Mouse (Mus musculus) natural killer cell, adult 2 months (primary cell): ENCODE measurements around the gene Pgm5.

Experiments
- DNase-seq, 2 experiments: peaks; one replicate each; pipeline ENCODE4 v3.0.0; 2022; ENCODE audit warnings: low spot score in 2 of 2

Pgm5 gene

GRCm38 (mm10) chr19:24667527-24667926, 194.1 kb downstream of the Pgm5 start:
- no peak for DNase-seq

- DNase-seq, result no peak
These were observed 195.9 kb downstream of the Pgm5 start for GRCm38 (mm10) chr19:24665771-24666170.

DNA sequence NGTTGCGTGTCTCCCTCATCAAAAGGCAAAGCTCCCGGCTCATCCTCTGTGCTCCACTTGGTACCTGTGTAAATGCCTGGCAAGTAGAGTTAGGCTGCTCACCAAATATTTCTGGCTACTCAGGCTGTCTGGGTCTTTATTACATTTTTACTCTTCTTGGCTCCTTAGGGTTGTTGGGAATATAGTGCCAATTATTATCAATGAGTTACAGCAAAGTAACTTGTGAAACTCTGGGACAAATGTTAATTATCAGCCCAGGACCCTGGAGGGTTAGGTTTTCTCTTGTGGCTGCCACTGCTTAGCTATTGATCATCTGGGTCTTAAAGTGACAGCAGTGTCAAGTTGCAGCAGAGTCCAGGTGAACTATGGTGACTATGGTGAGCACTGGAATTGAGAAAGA, 199.3 kb downstream of the Pgm5 start:
- no peak for DNase-seq

DNA sequence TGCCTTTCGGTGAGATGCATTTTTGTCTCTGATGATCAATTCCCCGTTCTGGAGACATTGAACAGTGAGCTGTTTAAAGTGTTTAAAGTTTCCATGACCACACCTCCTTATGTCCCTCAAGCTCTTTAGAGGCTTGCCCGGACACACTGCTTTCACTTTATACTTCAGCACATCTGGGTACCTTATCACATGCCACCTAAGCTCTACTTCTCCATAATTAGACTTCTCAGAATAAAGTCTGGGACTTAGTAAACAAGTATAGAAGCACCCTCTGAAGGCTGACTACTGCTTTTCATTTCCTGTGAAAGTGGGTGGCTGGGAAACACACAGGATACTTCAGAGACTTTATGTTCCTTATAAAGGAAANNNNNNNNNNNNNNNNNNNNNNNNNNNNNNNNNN, 204.7 kb downstream of the Pgm5 start:
- DNase-seq, result peak in 1 of 2 experiments; percentile 39

DNA sequence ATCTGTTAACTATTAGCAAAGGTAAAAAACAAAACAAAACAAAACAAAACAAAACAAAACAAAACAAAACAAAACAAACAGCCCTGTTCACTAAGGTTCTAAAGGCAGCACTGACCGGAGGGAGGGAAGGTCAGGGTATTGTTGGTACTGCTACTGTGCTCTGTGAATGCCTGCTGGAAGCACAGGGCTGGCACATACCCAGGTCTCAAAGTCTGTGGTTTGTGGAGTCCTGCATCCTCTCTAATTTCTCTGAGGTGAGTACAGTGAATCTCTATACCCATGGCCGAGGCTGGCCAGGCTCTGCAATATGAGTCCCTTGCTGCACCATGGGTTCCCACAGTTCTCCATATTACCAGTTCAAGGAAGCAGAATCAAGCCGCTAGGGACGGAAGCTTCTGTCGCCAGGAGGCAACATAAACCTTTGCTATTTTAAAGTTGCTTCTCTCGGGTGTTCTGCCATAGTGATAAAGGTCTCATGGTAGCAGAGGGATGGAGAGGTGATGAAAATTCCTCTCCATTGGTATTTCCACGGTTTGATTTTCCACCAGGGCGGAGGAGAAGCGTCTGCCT, 208.3 kb downstream of the Pgm5 start:
- no peak for DNase-seq

- DNase-seq, result no peak
These were observed 209.2 kb downstream of the Pgm5 start for GRCm38 (mm10) chr19:24652342-24653019.

DNA sequence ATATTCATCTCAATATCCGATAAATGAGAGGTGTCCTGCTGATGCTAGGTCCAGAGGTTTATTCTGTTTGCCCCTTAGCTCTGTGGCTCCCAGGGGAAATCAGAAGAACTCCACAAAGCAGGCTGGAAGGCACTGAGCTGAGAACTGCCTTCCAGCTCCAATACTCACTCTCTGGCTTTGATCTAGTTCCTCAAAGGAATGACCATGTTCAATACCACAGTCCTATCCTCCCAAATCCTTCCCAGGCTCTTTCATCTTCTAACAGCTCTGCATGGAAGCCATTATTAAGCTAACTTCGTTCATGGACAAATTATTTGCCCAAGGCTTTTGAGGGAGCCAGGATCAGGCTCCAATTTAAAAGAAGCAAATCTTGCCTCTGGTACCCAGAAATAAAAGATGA, 210.1 kb downstream of the Pgm5 start:
- no peak for DNase-seq

DNA sequence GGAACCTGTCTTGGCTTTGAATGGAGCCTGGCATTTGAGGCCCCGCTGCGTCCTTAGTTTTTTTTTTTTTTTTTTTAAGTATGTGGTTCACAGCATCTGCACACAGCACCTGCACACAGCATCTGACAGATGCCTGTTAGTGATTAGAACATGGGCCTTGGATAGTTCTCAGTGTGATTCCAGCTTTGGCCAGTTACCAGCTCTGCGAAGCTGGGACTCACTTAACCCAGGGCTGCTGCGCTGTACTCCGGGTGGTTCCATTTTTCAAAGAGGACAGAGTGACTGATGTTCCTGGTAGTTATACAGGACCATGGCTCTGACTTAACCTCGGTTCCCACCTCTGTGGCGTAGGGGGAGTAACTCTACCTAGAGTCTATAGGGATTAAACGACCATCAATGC, 211.2 kb downstream of the Pgm5 start:
- DNase-seq, result no peak

DNA sequence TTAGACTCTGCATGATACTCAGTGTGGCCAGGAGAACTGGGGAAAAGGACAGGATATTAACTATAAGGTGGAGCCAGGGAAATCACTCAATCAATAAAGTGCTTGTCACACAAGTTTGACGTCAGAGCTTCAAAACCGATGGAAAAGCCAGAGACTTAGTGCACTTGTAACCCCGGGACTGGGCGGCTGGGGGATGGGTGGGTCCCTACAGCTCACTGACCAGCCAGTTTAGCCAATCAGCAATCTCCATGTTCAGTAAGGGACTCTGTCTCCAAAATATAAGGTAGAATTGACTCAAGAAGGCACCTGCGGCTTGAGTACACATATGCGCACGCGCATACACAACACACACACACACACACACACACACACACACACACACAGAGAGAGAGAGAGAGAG, 213.6 kb downstream of the Pgm5 start:
- DNase-seq, result no peak

DNA sequence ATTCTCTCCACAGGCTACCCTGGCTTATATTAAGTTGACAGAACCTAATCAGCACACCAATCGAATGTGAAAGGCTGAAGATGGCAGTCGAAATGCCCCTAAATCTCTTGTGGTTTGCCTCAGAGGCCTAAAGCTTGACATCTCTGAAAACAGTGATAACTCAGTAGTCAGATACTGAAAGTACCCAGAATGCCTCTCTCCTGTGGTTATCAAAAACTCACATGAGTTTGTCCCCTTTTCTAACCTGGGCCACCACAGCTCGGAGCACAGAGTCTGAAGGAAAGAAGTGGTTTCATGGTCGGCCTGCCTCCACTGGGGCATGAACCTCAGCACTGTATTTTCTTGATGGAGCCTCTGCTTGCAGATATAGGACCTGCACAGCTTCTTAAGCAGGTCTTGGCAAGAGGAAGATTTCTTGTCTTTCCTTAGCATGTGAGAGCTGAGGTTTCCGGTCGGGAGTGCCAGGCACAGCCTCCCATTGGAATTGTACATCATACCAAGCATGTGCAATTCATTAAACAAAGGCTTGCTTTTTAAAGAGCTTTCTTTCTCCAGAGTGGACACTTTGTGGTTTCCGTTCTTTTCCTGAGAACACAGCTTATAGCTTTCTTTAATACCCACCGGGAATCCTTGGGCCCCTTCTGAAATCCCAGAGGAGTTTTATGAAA, 215.4 kb downstream of the Pgm5 start:
- DNase-seq, result peak; percentile 40 to 79

DNA sequence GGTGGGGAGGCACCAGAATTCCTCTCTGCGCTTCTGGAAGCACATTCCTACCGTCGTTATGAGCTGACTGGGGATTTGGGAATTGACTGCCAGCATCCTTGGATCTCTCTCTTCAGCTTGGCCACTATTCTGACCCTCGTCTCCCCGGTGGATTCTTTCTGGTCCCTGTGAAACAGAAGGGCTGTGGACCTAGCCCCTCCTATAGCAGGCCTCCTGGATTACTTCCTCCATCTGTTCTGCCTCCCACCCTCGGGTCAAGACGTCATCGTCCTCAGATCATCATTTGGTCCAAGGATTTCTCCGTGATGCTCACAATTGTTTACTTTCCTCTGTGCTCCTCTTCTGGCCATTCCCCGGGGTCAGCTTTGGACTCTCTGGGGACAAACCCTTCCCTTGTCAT, 216.7 kb downstream of the Pgm5 start:
- no peak for DNase-seq

DNA sequence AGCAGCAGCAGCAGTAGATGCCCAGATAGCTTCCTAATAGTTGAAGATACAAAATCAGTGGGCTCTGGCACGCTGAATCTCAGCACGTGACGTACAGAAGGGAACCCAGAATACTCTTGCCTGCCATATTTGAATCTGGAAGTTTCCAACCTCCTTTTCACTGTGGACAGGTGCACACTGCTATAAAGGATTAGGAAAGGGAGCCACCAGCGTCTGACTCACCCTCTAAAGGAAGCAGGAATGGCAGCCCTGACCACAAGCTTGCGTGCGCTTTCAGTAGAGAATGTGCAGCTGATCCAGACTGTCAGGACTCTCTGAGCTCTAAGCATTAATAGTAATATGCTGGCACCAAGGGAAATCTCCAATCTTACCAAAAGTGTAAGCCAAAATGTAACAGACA, 220.7 kb downstream of the Pgm5 start:
- DNase-seq, result no peak

DNA sequence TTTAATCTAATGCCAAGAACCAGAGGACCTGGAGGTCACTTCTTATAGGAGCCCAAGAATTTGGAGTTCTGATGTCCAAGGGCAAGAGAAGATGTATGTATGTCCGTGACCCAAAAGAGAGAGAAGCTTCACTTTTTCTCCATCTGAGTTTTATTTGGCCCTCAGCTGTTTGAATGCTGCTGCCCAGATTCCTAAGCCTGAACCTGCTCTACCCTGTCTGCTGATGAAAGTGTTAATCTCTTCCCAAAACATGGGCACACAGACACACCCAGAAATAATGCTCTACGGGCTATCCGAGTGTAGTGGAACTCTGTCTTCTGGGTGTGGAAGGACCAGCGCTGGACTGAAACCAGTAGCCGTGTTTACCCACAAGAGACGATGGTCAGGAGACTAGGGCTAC, 223.7 kb downstream of the Pgm5 start:
- no peak for DNase-seq

- DNase-seq, result no peak
These were observed 225.0 kb downstream of the Pgm5 start for GRCm38 (mm10) chr19:24636616-24637015.

GRCm38 (mm10) chr19:24634602-24635001, 227.1 kb downstream of the Pgm5 start:
- DNase-seq, result peak; percentile 46 to 75
